Comparison of ENCODE assay signal across 17 mouse cellular contexts in genomic region chr12:51886369-51886768, GRCm38 (mm10). TPM values are rescaled to one million over a fixed set of nuclear protein-coding genes. Genes with fewer than 3 reads are reported as not detected.
DNase-seq lines count a peak whose midpoint lies in the region; ATAC-seq and TF ChIP-seq lines count a peak whose summit lies in the region.
"Had no signal": no experiment of that assay in that cellular context is flagged by ENCODE, and none has a peak within 500 bp of the region (broad histone marks: within the 10 kb centered on the region; RNA-seq: fewer than 3 reads in every experiment).

No protein-coding gene starts in this region.

- no peak for TF ChIP-seq CTCF in lung, adult 2 months (IDR thresholded peaks at IDR 0.05; ENCODE audit: insufficient read depth, low read length)

- peak; percentile 77 for ATAC-seq in CD4-positive, CD25-positive, alpha-beta regulatory T cell, adult 4 months
- ATAC-seq: midbrain, embryonic 13.5 days had no signal

- no peak overlapping the region for H3K4me3 ChIP-seq in lung, adult 2 months (replicated peaks; ENCODE audit: extremely low read depth, low read depth, low read length)
- H3K4me3 ChIP-seq: hindbrain, embryonic 10.5 days; limb, embryonic 10.5 days; midbrain, embryonic 13.5 days had no signal

- WGBS in lung, adult 2 months, result 81% methylated on average over 6 of the region's 6 CpGs

- DNase-seq in CD4-positive helper T cell, adult 2 months (ENCODE audit: low read depth, low spot score), result peak; percentile 84
- DNase-seq in naive thymus-derived CD4-positive, alpha-beta T cell, adult 2 months (ENCODE audit: low read depth), result peak; percentile 83
- DNase-seq in thymus, postnatal 10 days (ENCODE audit: low spot score in 2 of 2), result peak; percentile 68 to 69
- DNase-seq in lung, adult 2 months, result no peak
- no peak for DNase-seq in lung, postnatal 25 days (ENCODE audit: low spot score)
- no peak for DNase-seq in layer of hippocampus, postnatal 14 days (ENCODE audit: low spot score in 2 of 2)
- DNase-seq: cerebellum, adult 18-20 months; cerebellum, postnatal 36 days; gastrocnemius, postnatal 36 days; kidney, adult 2 months; kidney, postnatal 10 days; layer of hippocampus, postnatal 36 days; right cerebral cortex, postnatal 14 days had no signal

- TF ChIP-seq POLR2A in lung, adult 2 months (IDR thresholded peaks at IDR 0.05; ENCODE audit: borderline replicate concordance, extremely low read depth, low read depth, low read length), result no peak

- H3K4me1 ChIP-seq in lung, adult 2 months (ENCODE audit: control insufficient read depth, insufficient read depth, low read length), result no peaks in the 10 kb centered on the region; the same call in none of the 2 replicates
- H3K4me1 ChIP-seq: hindbrain, embryonic 10.5 days; limb, embryonic 10.5 days; midbrain, embryonic 13.5 days had no signal

RNA-seq across cellular contexts. Expression of gene Hectd1, which starts 57.0 kb away (rescaled TPM):
- polyA plus RNA-seq in CD4-positive, CD25-positive, alpha-beta regulatory T cell, adult 4 months (2017; shearing (Covaris generic)), result 10 to 100 TPM; 61.2 to 71.5 TPM
- 13.7 and 19.9 TPM in 2 replicates for polyA plus RNA-seq in lung, adult 2 months (2012; rRNA removed)
- 10 to 100 TPM; 81.7 to 85.4 TPM for total RNA-seq in layer of hippocampus, postnatal 14 days (2021)

Comparison
In these comparisons a context has a peak if more than half of its experiments do, and no peak if none do; other contexts are left out.
1. DNase-seq: peak in CD4-positive helper T cell, adult 2 months (single experiment), naive thymus-derived CD4-positive, alpha-beta T cell, adult 2 months (single experiment) and thymus, postnatal 10 days (2 of 2); none in lung, adult 2 months (single experiment), lung, postnatal 25 days (single experiment) and layer of hippocampus, postnatal 14 days (0 of 2).